Mouse (Mus musculus) embryonic fibroblast, embryonic 13.5 days (primary cell): Measurements from ENCODE around the gene Nelfe.

Experiments used
- CTCF ChIP-seq: IDR thresholded peaks from 2 replicates; pipeline ENCODE4 v1.5.1; 2011; ENCODE audit warnings: mild to moderate bottlenecking, control low read depth, low read length, moderate library complexity, borderline replicate concordance; ENCODE audit not compliant: insufficient read depth
- POLR2A ChIP-seq: IDR thresholded peaks from 2 replicates; pipeline ENCODE4 v1.6.1; 2011; ENCODE audit warnings: low read depth, mild to moderate bottlenecking, control low read depth, low read length, moderate library complexity

- TF ChIP-seq CTCF (no peak), POLR2A (no peak)
Measured at GRCm38 (mm10) chr17:34844884-34845283, 5.3 kb upstream of the Nelfe start.
